Mouse (Mus musculus) liver, embryonic 14.5 days (tissue): ENCODE results near the gene Banf2.
A peak's percentile ranks its signal among the peaks of the same experiment; 100 is the strongest.

Source experiments
- CTCF ChIP-seq: IDR thresholded peaks from 2 replicates; pipeline ENCODE4 v1.5.1; 2016; ENCODE audit warnings: antibody characterized with exemption, low read depth, control low read depth
- EP300 ChIP-seq: IDR thresholded peaks from 2 replicates; pipeline ENCODE4 v1.6.1; 2016; ENCODE audit warnings: antibody characterized with exemption, low read depth

GRCm38 (mm10) chr2:144010282-144011044 is 22.4 kb upstream of the Banf2 start:
- TF ChIP-seq EP300: no peak
- TF ChIP-seq CTCF: peak; percentile 86
